Mouse (Mus musculus) spleen, adult 2 months (tissue): ENCODE measurements around the gene Foxa2. TPM values are rescaled to one million over a fixed set of nuclear protein-coding genes. Genes with fewer than 3 reads are reported as not detected.

Source experiments
- DNase-seq, 2 experiments: peaks; one replicate each; pipeline versions ENCODE4 v3.0.0 to v3.0.0-alpha.2; 2012 to 2021; ENCODE audit warnings: low spot score in 2 of 2, low read depth in 1 of 2
- H3K27ac ChIP-seq: fragments of 200-500 bp; 2 replicates; pipeline ENCODE4 v1.5.1; 2012; ENCODE audit warnings: low read length, inconsistent platforms; ENCODE audit not compliant: insufficient read depth
- H3K27me3 ChIP-seq: fragments of 200-500 bp; 2 replicates; pipeline ENCODE4 v1.6.1; 2012; ENCODE audit warnings: mild to moderate bottlenecking, moderate library complexity, low read length, inconsistent platforms; ENCODE audit not compliant: control insufficient read depth, insufficient read depth
- H3K36me3 ChIP-seq: fragments of 200-500 bp; 2 replicates; pipeline ENCODE4 v1.6.1; 2012; ENCODE audit warnings: mild to moderate bottlenecking, low read length, inconsistent platforms; ENCODE audit not compliant: control insufficient read depth, insufficient read depth
- H3K4me1 ChIP-seq: fragments of 200-500 bp; 2 replicates; pipeline ENCODE4 v1.6.1; 2011; ENCODE audit warnings: inconsistent platforms; ENCODE audit not compliant: control insufficient read depth, insufficient read depth, insufficient read length
- H3K4me3 ChIP-seq: fragments of 200-500 bp; 2 replicates; pipeline ENCODE4 v1.5.1; 2011; ENCODE audit warnings: mild to moderate bottlenecking, inconsistent platforms; ENCODE audit not compliant: insufficient read depth, insufficient read length; ENCODE audit errors: extremely low read depth
- CTCF ChIP-seq: fragments of 200-500 bp; IDR thresholded peaks from 2 replicates; pipeline ENCODE4 v1.5.1; 2011; ENCODE audit warnings: mild to moderate bottlenecking, inconsistent platforms; ENCODE audit not compliant: insufficient read depth, insufficient read length, insufficient replicate concordance; ENCODE audit errors: extremely low read depth
- POLR2A ChIP-seq: fragments of 200-500 bp; IDR thresholded peaks from 2 replicates; pipeline ENCODE4 v1.6.1; 2011; ENCODE audit warnings: low read depth, low read length, inconsistent platforms
- WGBS: fragments of 180-500 bp; shearing (Covaris S2); methylation state at CpG from one replicate; pipeline ENCODE4 v1.1.7; 2018; 5-methylcytosine and 5-hydroxymethylcytosine counted together
- polyA plus RNA-seq: library from polyadenylated mRNA; depleted of rRNA; stranded (reverse); fragments of >200 nt; gene quantifications from 2 replicates; pipeline ENCODE4 v1.2.3, GENCODE M21; 2012

Foxa2 gene
- polyA plus RNA-seq, 1 experiment, result 1.2 TPM

DNA sequence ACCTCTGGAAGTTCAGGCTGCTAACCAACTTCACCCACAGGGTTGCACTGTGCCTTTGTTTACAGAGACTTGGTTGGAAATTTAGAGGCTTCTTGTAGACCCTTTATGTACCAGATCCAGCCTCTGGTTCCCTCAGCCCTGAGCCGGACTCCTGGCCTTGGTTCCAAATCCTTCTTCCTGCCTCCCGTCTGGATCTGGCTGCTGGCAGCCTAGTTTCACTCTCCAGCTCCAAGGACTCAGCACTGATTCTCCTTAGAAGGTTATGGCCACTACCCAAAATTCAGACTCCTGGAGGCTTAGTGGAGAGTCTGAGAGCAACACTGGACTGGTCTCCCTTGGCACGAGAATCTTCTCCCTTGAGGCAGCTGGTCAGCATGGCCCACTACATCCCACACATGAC, 43.3 kb downstream of the Foxa2 start:
- H3K4me1 ChIP-seq, result no peaks in the 10 kb centered on the region
- H3K4me3 ChIP-seq, result no peak overlapping the region
- H3K27ac ChIP-seq, result no peak overlapping the region
- no peaks in the 10 kb centered on the region for H3K36me3 ChIP-seq
- WGBS, result 88% methylated on average over 3 of the region's 3 CpGs
- no peaks in the 10 kb centered on the region for H3K27me3 ChIP-seq
- no peak for DNase-seq
- TF ChIP-seq CTCF (no peak), POLR2A (no peak)

DNA sequence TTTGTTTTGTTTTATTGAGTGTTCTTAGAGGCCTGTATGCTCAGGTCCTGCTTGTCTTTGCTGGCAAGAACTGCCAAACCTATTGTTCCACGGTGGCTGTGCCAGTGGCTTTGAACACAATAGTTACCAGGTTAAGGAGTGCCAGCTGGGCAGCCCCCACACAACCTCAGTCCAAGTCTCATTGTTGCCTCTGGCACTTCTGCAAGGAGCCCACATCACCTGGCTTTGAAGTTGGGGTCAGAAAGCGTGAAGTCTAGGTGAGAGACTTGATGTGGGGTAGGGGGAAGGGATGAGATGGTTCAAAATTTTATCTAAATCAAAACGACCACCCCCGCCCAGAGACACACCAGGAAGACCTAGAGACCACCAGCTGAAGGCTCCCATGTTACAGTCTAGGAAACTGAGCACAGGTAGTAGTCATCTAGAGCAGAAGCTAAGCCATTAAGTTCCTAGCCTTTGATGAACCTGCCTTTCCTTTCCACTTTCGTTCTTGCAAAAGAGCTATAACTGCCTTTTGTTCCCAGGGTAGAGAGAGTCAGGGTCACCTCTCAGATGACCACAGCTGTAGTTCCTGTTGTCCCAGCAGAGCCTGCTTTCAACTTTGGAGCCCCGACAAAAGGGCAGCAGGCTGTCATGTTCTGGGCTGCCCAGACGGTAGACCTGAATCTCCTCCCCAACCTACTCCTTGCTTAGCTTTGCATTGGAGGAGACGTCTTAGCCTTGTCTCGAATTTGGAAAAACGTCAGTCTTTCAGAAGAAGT, 48.4 kb downstream of the Foxa2 start:
- H3K4me3 ChIP-seq, result no peak overlapping the region
- 75% methylated on average over 10 of the region's 10 CpGs for WGBS
- no peaks in the 10 kb centered on the region for H3K27me3 ChIP-seq
- H3K4me1 ChIP-seq, result no peaks in the 10 kb centered on the region
- H3K27ac ChIP-seq, result no peak overlapping the region
- H3K36me3 ChIP-seq, result no peaks in the 10 kb centered on the region
- TF ChIP-seq CTCF, result no peak
- TF ChIP-seq POLR2A, result no peak
- DNase-seq, result no peak

DNA sequence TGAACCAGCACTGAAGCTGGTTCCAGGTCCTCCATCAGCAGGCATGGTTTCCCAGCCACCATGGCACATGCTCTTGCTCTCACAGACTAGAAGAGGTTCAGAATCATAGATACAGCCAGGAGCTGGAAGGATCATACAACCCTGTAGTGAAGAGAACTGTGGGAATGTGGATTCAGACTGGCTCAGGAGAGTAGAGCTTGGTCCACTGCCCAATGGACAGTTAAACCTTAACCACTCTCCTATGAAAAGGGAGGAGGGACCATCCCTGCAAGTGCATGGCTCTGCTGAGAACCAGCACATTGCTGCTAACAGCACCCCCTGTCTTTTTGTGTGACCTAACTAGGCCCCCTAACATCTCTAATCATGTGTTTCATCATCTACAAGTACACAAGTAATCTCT, 50.0 kb downstream of the Foxa2 start:
- Histone ChIP-seq H3K4me1 (no peaks in the 10 kb centered on the region), H3K27ac (no peak overlapping the region), H3K36me3 (no peaks in the 10 kb centered on the region), H3K27me3 (no peaks in the 10 kb centered on the region), H3K4me3 (no peak overlapping the region)
- no peak for DNase-seq
- TF ChIP-seq POLR2A (no peak), CTCF (no peak)

GRCm38 (mm10) chr2:147993821-147994220, 52.9 kb downstream of the Foxa2 start:
- H3K27me3 ChIP-seq, result no peaks in the 10 kb centered on the region
- TF ChIP-seq POLR2A (no peak), CTCF (no peak)
- no peak overlapping the region for H3K27ac ChIP-seq
- no peak for DNase-seq
- H3K36me3 ChIP-seq, result no peaks in the 10 kb centered on the region
- 28% methylated on average over 4 of the region's 4 CpGs for WGBS
- H3K4me1 ChIP-seq, result no peaks in the 10 kb centered on the region
- no peak overlapping the region for H3K4me3 ChIP-seq

- no peak for TF ChIP-seq CTCF
- TF ChIP-seq POLR2A, result no peak
- DNase-seq, result no peak
Measured at GRCm38 (mm10) chr2:147992935-147993679, 53.7 kb downstream of the Foxa2 start.

More at GRCm38 (mm10) chr2:147992935-147993679, 53.7 kb downstream of the Foxa2 start:
- H3K4me3 ChIP-seq, result no peak overlapping the region
- no peaks in the 10 kb centered on the region for H3K36me3 ChIP-seq
- H3K4me1 ChIP-seq, result no peaks in the 10 kb centered on the region
- WGBS, result 91% methylated on average over 10 of the region's 10 CpGs
- no peaks in the 10 kb centered on the region for H3K27me3 ChIP-seq
- no peak overlapping the region for H3K27ac ChIP-seq
